Mouse (Mus musculus): ENCODE results near the gene Mgp. TPM values are rescaled to one million over a fixed set of nuclear protein-coding genes. Genes with fewer than 3 reads are reported as not detected.

Mgp gene
- polyA plus RNA-seq, 1 experiment from 2014 or later, result 768 TPM

GRCm38 (mm10) chr6:136917885-136918284 lies 42.3 kb upstream of the Mgp start:
- peak; percentile 66 for DNase-seq
- no peak for TF ChIP-seq CTCF (IDR thresholded peaks at IDR 0.05; ENCODE audit: low read depth)
- Histone ChIP-seq H3K4me1 (ENCODE audit: insufficient read depth) (peaks cover 4% of the 10 kb centered on the region; the same call in 1 of the 2 replicates), H3K9ac (no peak overlapping the region), H3K27ac (ENCODE audit: low read depth) (peak overlapping the region; percentile 58; the same call in 1 of the 2 replicates), H3K4me2 (no peak overlapping the region), H3K9me3 (ENCODE audit: low read depth, low read length) (no peaks in the 10 kb centered on the region), H3K27me3 (ENCODE audit: insufficient read depth, low read length) (no peaks in the 10 kb centered on the region), H3K36me3 (ENCODE audit: insufficient read depth) (no peaks in the 10 kb centered on the region), H3K4me3 (ENCODE audit: low read depth, low read length) (no peak overlapping the region)
- WGBS, result 11% methylated on average over 2 of the region's 2 CpGs
- ATAC-seq (ENCODE audit: insufficient read depth), result no peak

GRCm38 (mm10) chr6:136915721-136916395 lies 40.2 kb upstream of the Mgp start:
- H3K4me1 ChIP-seq (ENCODE audit: insufficient read depth), result peaks cover 4% of the 10 kb centered on the region; the same call in 1 of the 2 replicates
- H3K4me3 ChIP-seq (ENCODE audit: low read depth, low read length), result no peak overlapping the region
- H3K27ac ChIP-seq (ENCODE audit: low read depth), result peak overlapping the region; percentile 46; the same call in 1 of the 2 replicates
- H3K9ac ChIP-seq, result no peak overlapping the region
- DNase-seq, result no peak
- no peaks in the 10 kb centered on the region for H3K27me3 ChIP-seq (ENCODE audit: insufficient read depth, low read length)
- ATAC-seq (ENCODE audit: insufficient read depth), result no peak
- 71% methylated on average over 8 of the region's 8 CpGs for WGBS
- H3K36me3 ChIP-seq (ENCODE audit: insufficient read depth), result no peaks in the 10 kb centered on the region
- no peak overlapping the region for H3K4me2 ChIP-seq
- no peak for TF ChIP-seq CTCF (IDR thresholded peaks at IDR 0.05; ENCODE audit: low read depth)
- H3K9me3 ChIP-seq (ENCODE audit: low read depth, low read length), result no peaks in the 10 kb centered on the region

- no peak overlapping the region for H3K9ac ChIP-seq
- peak overlapping the region; percentile 87; the same call in 1 of the 2 replicates for H3K27ac ChIP-seq (ENCODE audit: low read depth)
- TF ChIP-seq CTCF (IDR thresholded peaks at IDR 0.05; ENCODE audit: low read depth), result no peak
- H3K27me3 ChIP-seq (ENCODE audit: insufficient read depth, low read length), result no peaks in the 10 kb centered on the region
- DNase-seq (no peak), ATAC-seq (ENCODE audit: insufficient read depth) (no peak)
- H3K36me3 ChIP-seq (ENCODE audit: insufficient read depth), result no peaks in the 10 kb centered on the region
- no peak overlapping the region for H3K4me2 ChIP-seq
- H3K9me3 ChIP-seq (ENCODE audit: low read depth, low read length), result no peaks in the 10 kb centered on the region
- WGBS, result 92% methylated on average over 6 of the region's 6 CpGs
- peaks cover 12% of the 10 kb centered on the region for H3K4me1 ChIP-seq (ENCODE audit: insufficient read depth)
- no peak overlapping the region for H3K4me3 ChIP-seq (ENCODE audit: low read depth, low read length)
Observed at GRCm38 (mm10) chr6:136914234-136914633, 38.6 kb upstream of the Mgp start.

- Histone ChIP-seq H3K36me3 (ENCODE audit: insufficient read depth) (no peaks in the 10 kb centered on the region), H3K9ac (peak overlapping the region; percentile 13; the same call in 1 of the 2 replicates), H3K4me1 (ENCODE audit: insufficient read depth) (peaks cover 12% of the 10 kb centered on the region), H3K4me2 (peak overlapping the region; percentile 49), H3K9me3 (ENCODE audit: low read depth, low read length) (no peaks in the 10 kb centered on the region), H3K27ac (ENCODE audit: low read depth) (peak overlapping the region; percentile 87), H3K27me3 (ENCODE audit: insufficient read depth, low read length) (no peaks in the 10 kb centered on the region), H3K4me3 (ENCODE audit: low read depth, low read length) (no peak overlapping the region; the same call in 1 of the 2 replicates)
- peak; percentile 74 for DNase-seq
- ATAC-seq (ENCODE audit: insufficient read depth), result peak; percentile 36
- WGBS, result 10% methylated on average over 18 of the region's 18 CpGs
- no peak for TF ChIP-seq CTCF (IDR thresholded peaks at IDR 0.05; ENCODE audit: low read depth)
Observed at GRCm38 (mm10) chr6:136913384-136914126, 37.9 kb upstream of the Mgp start.

- TF ChIP-seq CTCF (IDR thresholded peaks at IDR 0.05; ENCODE audit: low read depth), result no peak
- no peaks in the 10 kb centered on the region for H3K27me3 ChIP-seq (ENCODE audit: insufficient read depth, low read length)
- 0 out of 2 replicates have a peak overlapping the region, but pooled peaks have one; percentile 14 for H3K27ac ChIP-seq (ENCODE audit: low read depth)
- H3K4me3 ChIP-seq (ENCODE audit: low read depth, low read length), result no peak overlapping the region
- no peaks in the 10 kb centered on the region for H3K9me3 ChIP-seq (ENCODE audit: low read depth, low read length)
- H3K36me3 ChIP-seq (ENCODE audit: insufficient read depth), result no peaks in the 10 kb centered on the region
- peaks cover 12% of the 10 kb centered on the region for H3K4me1 ChIP-seq (ENCODE audit: insufficient read depth)
- DNase-seq (no peak), ATAC-seq (ENCODE audit: insufficient read depth) (no peak)
- WGBS, result 50% methylated on average over 1 of the region's 2 CpGs
- H3K9ac ChIP-seq, result no peak overlapping the region
- no peak overlapping the region for H3K4me2 ChIP-seq
Observed at GRCm38 (mm10) chr6:136912751-136913265, 37.2 kb upstream of the Mgp start.

- Histone ChIP-seq H3K4me2 (no peak overlapping the region), H3K4me3 (ENCODE audit: low read depth, low read length) (no peak overlapping the region), H3K27ac (ENCODE audit: low read depth) (peak overlapping the region; percentile 89), H3K27me3 (ENCODE audit: insufficient read depth, low read length) (no peaks in the 10 kb centered on the region), H3K4me1 (ENCODE audit: insufficient read depth) (peaks cover 24% of the 10 kb centered on the region), H3K36me3 (ENCODE audit: insufficient read depth) (no peaks in the 10 kb centered on the region), H3K9ac (no peak overlapping the region), H3K9me3 (ENCODE audit: low read depth, low read length) (no peaks in the 10 kb centered on the region)
- peak; percentile 75 for ATAC-seq (ENCODE audit: insufficient read depth)
- DNase-seq, result peak; percentile 94
- WGBS, result 45% methylated on average over 9 of the region's 9 CpGs
- TF ChIP-seq CTCF (IDR thresholded peaks at IDR 0.05; ENCODE audit: low read depth), result no peak
Observed at GRCm38 (mm10) chr6:136910247-136910890, 34.7 kb upstream of the Mgp start.

Data from lung, embryonic 14.5 days (tissue).